Mouse (Mus musculus) heart, embryonic 16.5 days (tissue): ENCODE results near the gene Stard5. TPM values are rescaled to one million over a fixed set of nuclear protein-coding genes. Genes with fewer than 3 reads are reported as not detected.

Experiments
- ATAC-seq: fragments of 200-750 bp; cut with Nextera tagmentation; replicated peaks from 2 replicates; pipeline ENCODE4 v1.8.0; 2017; ENCODE audit warnings: moderate number of reproducible peaks; ENCODE audit not compliant: insufficient read depth, low FRiP score; ENCODE audit errors: extremely low read depth
- H3K27ac ChIP-seq: fragments of 300-500 bp; sonication (generic); 2 replicates; pipeline ENCODE4 v1.5.1; 2014; ENCODE audit warnings: mild to moderate bottlenecking, low read length, control low read depth, moderate library complexity
- H3K27me3 ChIP-seq: fragments of 300-500 bp; sonication (generic); 2 replicates; pipeline ENCODE4 v1.6.1; 2014; ENCODE audit warnings: low read length, mixed read lengths; ENCODE audit not compliant: control insufficient read depth, insufficient read depth
- H3K36me3 ChIP-seq: fragments of 300-500 bp; sonication (generic); 2 replicates; pipeline ENCODE4 v1.6.1; 2014; ENCODE audit not compliant: control insufficient read depth, insufficient read depth
- H3K4me1 ChIP-seq: fragments of 300-500 bp; sonication (generic); 2 replicates; pipeline ENCODE4 v1.6.1; 2014; ENCODE audit warnings: low read length, mixed read lengths; ENCODE audit not compliant: control insufficient read depth, insufficient read depth
- H3K4me2 ChIP-seq: fragments of 300-500 bp; sonication (generic); 2 replicates; pipeline ENCODE4 v1.6.1; 2014; ENCODE audit warnings: low read depth, mild to moderate bottlenecking, control low read depth, low read length
- H3K4me3 ChIP-seq: fragments of 300-500 bp; sonication (generic); 2 replicates; pipeline ENCODE4 v1.5.1; 2014; ENCODE audit warnings: mild to moderate bottlenecking, control low read depth, low read length
- H3K9ac ChIP-seq: fragments of 300-500 bp; sonication (generic); 2 replicates; pipeline ENCODE4 v1.6.1; 2014; ENCODE audit warnings: low read length, control low read depth
- H3K9me3 ChIP-seq: fragments of 300-500 bp; sonication (generic); replicated peaks from 2 replicates; pipeline ENCODE4 v1.6.1; 2016; ENCODE audit warnings: low read length; ENCODE audit not compliant: control insufficient read depth
- WGBS: fragments of 180-500 bp; shearing (Covaris S2); extraction: QIAGEN DNeasy Blood & Tissue Kit; methylation state at CpG from one replicate; pipeline ENCODE4 v1.1.7; 2014; 5-methylcytosine and 5-hydroxymethylcytosine counted together
- polyA plus RNA-seq: library from polyadenylated mRNA; unstranded; fragments of >200 nt; fragmentation: Nextera tagmentation; extraction: Ambion mirVana; gene quantifications from 2 replicates; pipeline ENCODE4 v1.2.1, GENCODE M21; 2015

Gene Stard5
- polyA plus RNA-seq, 1 experiment from 2014 or later: 35.7 TPM

DNA sequence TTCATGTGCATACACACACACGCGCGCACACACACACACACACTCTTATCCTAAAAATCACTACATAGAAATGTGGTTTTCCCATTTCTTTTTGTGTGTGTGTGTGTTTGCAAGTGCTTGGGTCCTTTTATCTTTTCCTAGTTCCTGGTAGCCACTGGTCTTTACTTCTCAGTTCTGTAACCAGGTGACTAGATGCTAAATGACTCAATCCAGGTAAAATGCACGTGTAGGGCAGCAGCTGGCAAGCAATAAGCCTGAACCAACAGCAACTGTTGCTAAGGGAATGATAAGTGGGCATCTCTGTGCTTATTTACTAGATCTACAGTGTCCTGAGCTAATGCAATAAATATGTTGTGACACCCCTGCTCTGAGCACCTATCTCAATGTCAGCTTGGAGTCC, 4.4 kb upstream of the Stard5 start:
- no peak overlapping the region for H3K4me3 ChIP-seq
- H3K9ac ChIP-seq: no peak overlapping the region
- peaks cover 6% of the 10 kb centered on the region for H3K4me1 ChIP-seq
- H3K27me3 ChIP-seq: no peaks in the 10 kb centered on the region
- no peaks in the 10 kb centered on the region for H3K36me3 ChIP-seq
- H3K4me2 ChIP-seq: no peak overlapping the region
- 87% methylated on average over 4 of the region's 4 CpGs for WGBS
- H3K9me3 ChIP-seq: no peaks in the 10 kb centered on the region
- no peak overlapping the region for H3K27ac ChIP-seq
- ATAC-seq: no peak

DNA sequence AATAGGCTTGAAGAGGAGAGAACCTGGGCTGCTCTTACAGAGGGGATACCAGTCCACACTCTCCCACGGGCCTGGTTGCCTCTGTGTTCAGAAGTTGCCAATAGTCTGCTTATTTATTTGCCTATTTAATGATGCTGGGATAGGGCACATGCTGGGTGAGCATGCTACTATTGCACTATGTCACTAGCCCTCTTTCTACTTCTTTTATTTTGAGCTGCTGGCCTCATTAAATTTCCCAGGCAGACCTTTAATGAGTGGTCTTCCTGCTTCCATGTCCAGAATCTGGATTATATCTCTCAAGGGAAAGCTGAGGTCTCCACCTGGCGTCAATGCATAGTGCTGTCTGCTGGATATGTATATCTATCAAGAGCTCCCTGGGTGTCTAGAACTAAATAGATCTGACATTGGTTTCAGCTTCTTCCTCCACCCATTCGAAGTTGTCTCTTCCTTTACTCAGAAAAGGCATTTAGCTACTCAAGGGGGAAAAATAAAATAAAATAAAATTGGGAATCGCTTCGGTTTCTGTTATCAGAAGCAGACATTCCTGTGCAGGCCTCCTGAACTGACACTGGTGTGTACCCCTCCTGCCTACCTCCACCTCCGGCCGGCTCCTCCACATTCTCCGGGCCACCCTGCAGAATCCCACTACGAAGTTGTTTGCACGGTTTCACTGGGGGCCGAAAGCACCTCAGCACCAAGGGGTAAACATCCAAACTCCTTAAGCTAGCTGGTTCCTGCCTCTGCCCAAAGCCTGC, 509 bp upstream of the Stard5 start:
- peak overlapping the region; percentile 53 for H3K27ac ChIP-seq
- peak overlapping the region; percentile 82 for H3K4me2 ChIP-seq
- H3K9ac ChIP-seq: peak overlapping the region; percentile 94
- H3K36me3 ChIP-seq: no peaks in the 10 kb centered on the region
- no peaks in the 10 kb centered on the region for H3K9me3 ChIP-seq
- H3K27me3 ChIP-seq: no peaks in the 10 kb centered on the region
- peak; percentile 39; the same call in 1 of the 2 replicates for ATAC-seq
- peaks cover 18% of the 10 kb centered on the region for H3K4me1 ChIP-seq
- H3K4me3 ChIP-seq: peak overlapping the region; percentile 86
- WGBS: 7% methylated on average over 11 of the region's 11 CpGs

DNA sequence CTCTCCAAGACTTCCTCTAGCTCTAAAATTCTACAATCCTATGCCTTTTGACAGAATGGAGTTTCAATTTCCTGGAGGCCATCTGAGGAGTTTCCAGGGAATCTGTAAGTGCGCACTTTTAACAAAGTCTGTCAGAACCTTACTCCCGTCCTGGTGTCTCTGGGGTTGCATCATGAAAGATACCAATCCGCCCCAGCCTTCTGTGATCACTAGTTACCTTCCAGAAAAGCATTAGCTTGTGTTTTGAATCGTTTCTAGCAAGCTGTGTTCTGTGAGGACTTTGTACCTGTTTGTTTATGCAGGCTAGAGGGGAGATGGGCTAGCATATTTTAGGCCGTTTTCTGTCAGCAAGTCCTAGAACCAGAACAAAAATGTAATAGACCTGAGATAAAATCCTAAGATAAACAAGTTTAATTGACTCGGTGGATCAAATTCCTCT, 942 bp downstream of the Stard5 start:
- H3K36me3 ChIP-seq: peaks cover 12% of the 10 kb centered on the region
- ATAC-seq: no peak
- 24% methylated on average over 6 of the region's 6 CpGs for WGBS
- H3K27ac ChIP-seq: peak overlapping the region; percentile 84
- H3K27me3 ChIP-seq: no peaks in the 10 kb centered on the region
- peak overlapping the region; percentile 94 for H3K9ac ChIP-seq
- peaks cover 18% of the 10 kb centered on the region for H3K4me1 ChIP-seq
- peak overlapping the region; percentile 86 for H3K4me3 ChIP-seq
- no peaks in the 10 kb centered on the region for H3K9me3 ChIP-seq
- peak overlapping the region; percentile 82 for H3K4me2 ChIP-seq

DNA sequence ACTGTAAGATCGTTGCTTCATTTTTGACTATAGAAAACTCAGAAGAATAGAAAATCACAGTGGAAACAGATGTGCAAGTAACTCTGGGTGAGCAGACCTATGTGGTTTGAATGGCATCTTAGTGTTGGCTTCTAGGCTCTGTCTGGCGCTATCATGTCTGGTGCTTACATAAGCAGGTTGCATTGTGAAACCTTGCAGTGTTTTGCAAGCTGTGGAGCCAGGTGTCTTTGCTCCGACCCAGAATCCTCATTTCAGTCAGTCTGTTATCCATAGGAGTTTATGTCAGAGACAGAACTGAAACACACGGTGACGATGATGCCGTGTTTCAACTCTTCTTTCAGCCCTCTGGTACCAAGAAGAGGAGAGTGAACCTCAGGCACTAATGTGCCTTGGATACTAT, 2.1 kb downstream of the Stard5 start:
- 83% methylated on average over 6 of the region's 6 CpGs for WGBS

DNA sequence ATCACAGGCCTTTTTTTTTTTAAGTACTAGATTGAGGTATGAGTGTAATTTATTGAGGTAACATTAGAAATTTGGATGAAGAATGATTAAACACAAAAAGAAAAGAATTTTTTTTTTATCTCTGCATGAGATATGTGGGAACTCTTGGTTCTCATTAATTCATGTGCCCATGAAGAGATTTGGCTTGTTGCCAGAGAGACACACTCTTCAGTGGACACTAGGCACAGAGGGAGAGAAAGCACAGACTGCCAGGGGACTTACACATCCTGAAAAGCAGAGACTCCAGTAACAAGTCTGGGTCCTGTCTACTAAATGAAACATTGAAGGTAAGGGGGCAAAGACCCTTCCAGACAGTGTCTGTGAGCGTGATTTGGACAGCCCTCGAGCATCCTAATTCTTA, 4.0 kb downstream of the Stard5 start:
- H3K27ac ChIP-seq: no peak overlapping the region
- no peak overlapping the region for H3K4me3 ChIP-seq
- H3K4me2 ChIP-seq: no peak overlapping the region
- no peak for ATAC-seq
- H3K9ac ChIP-seq: no peak overlapping the region
- WGBS: 94% methylated on average over 2 of the region's 2 CpGs
- no peaks in the 10 kb centered on the region for H3K9me3 ChIP-seq
- peaks cover 26% of the 10 kb centered on the region for H3K36me3 ChIP-seq
- peaks cover 20% of the 10 kb centered on the region for H3K4me1 ChIP-seq
- H3K27me3 ChIP-seq: no peaks in the 10 kb centered on the region

More for the DNA sequence above, 2.1 kb downstream of the Stard5 start:
- Histone ChIP-seq H3K27ac (no peak overlapping the region), H3K4me1 (peaks cover 18% of the 10 kb centered on the region), H3K36me3 (peaks cover 20% of the 10 kb centered on the region), H3K4me2 (peak overlapping the region; percentile 82), H3K9ac (no peak overlapping the region), H3K9me3 (no peaks in the 10 kb centered on the region), H3K27me3 (no peaks in the 10 kb centered on the region), H3K4me3 (no peak overlapping the region)
- ATAC-seq: no peak

DNA sequence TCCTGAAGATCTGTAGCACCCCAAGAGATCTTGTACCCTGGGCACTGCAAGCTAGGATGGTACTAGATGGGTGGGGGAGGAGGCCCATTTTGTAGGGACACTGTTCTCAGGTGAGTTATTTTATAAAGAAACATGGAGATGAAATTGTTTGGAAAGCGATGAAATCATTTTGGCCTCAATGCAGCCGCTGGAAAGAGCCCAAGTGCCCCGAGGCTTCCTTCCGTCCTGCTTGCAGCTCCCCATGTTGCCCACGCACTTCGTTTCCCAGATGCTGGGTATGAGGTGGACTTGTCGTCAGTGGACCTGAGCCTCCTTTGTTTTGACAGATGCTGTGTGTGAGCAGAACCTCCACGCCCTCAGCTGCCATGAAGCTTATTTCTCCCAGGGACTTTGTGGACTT, 4.7 kb downstream of the Stard5 start:
- Histone ChIP-seq H3K4me1 (peaks cover 22% of the 10 kb centered on the region), H3K27ac (no peak overlapping the region), H3K9me3 (no peaks in the 10 kb centered on the region), H3K36me3 (peaks cover 27% of the 10 kb centered on the region), H3K4me3 (no peak overlapping the region), H3K9ac (no peak overlapping the region), H3K27me3 (no peaks in the 10 kb centered on the region), H3K4me2 (no peak overlapping the region)
- WGBS: 90% methylated on average over 8 of the region's 8 CpGs
- no peak for ATAC-seq

DNA sequence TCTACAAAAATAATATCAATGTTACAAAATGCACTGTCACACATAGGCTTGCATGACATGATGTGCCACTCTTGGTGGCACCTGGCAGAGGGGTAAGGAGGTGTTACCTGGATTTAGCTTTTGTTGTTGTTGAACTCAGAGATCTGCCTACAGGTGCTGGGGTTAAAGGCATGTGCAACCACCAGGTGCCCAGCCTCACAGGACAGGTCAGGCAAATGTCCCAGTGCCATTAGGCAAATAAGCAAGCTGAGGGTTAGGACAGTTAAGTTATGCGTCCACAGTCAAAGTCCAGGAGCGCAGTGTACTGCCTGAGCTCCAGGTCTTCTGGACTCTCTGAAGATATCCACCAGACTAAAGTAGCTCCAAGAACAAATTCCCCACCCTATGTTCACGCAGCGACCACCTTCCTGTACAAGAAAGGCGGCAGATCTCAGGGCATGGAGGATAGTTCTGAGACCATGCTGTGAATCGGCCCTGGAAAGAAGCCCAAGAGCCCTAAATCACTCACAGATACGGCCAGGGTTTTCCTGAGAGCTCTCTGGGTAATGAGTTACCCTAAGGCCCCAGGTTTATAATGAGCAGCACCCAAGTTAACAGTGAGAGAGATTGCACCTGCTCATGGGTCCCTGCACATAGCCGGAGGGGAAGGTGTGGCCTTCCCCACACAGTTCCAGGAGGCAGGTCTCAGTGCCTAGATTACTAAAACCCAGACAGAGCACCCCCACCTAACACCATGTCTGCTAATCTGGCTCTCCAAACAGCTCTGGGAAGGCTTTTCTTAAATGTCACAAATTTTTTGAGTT, 6.2 kb downstream of the Stard5 start:
- H3K4me1 ChIP-seq: peaks cover 34% of the 10 kb centered on the region
- H3K36me3 ChIP-seq: peaks cover 27% of the 10 kb centered on the region
- ATAC-seq: no peak
- no peak overlapping the region for H3K4me2 ChIP-seq
- no peak overlapping the region for H3K27ac ChIP-seq
- no peak overlapping the region for H3K9ac ChIP-seq
- 89% methylated on average over 8 of the region's 8 CpGs for WGBS
- no peaks in the 10 kb centered on the region for H3K27me3 ChIP-seq
- H3K9me3 ChIP-seq: no peaks in the 10 kb centered on the region
- H3K4me3 ChIP-seq: no peak overlapping the region

DNA sequence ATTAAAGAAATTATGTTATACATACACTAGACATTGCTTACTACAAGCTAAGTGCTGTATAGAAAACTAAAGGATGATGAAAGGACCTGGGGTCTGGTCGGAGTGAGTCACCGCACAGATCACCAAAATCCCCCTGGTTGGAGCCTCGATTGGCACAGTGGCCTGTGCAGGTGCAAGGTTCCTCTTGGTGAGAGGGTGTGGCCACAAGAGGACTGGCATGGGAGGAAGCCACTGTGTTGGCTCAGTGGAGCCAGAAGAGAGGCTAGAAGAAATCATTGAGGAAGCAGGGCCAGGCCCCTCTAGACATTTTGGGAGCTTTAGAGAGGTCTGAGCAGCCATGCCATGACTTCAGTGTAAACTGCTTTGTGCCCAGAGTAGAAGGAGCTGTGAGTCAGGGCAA, 7.3 kb downstream of the Stard5 start:
- H3K36me3 ChIP-seq: peaks cover 27% of the 10 kb centered on the region
- H3K27me3 ChIP-seq: no peaks in the 10 kb centered on the region
- H3K9me3 ChIP-seq: no peaks in the 10 kb centered on the region
- no peak overlapping the region for H3K9ac ChIP-seq
- H3K4me3 ChIP-seq: no peak overlapping the region
- no peak overlapping the region for H3K4me2 ChIP-seq
- peaks cover 31% of the 10 kb centered on the region for H3K4me1 ChIP-seq
- ATAC-seq: no peak
- no peak overlapping the region for H3K27ac ChIP-seq
- WGBS: 72% methylated on average over 3 of the region's 3 CpGs

DNA sequence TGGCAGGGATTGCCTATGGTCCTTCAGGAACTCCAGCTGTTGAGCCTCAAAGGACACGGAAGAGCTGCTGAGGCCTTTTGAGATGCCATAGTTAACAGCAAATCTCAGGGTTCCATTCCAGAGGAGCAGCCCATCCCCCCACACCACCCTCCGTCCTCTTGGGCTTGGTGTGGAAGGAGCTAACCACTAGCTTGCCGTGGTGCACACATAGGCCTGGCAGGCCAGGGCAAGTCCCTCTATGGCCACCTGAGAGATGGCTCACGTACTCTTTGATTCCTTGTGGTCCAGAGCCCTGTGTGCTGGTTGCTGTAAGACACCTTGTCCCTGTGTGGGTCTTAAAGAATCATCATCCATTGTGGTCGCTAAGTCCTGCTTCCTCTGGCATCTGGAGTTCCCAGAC, 8.8 kb downstream of the Stard5 start:
- no peak overlapping the region for H3K4me2 ChIP-seq
- H3K27me3 ChIP-seq: no peaks in the 10 kb centered on the region
- H3K36me3 ChIP-seq: peaks cover 31% of the 10 kb centered on the region
- no peaks in the 10 kb centered on the region for H3K9me3 ChIP-seq
- no peak for ATAC-seq
- WGBS: 83% methylated on average over 5 of the region's 5 CpGs
- H3K4me3 ChIP-seq: no peak overlapping the region
- no peak overlapping the region for H3K9ac ChIP-seq
- peaks cover 31% of the 10 kb centered on the region for H3K4me1 ChIP-seq
- peak overlapping the region; percentile 43 for H3K27ac ChIP-seq
